Mouse (Mus musculus) left cerebral cortex, adult 11 months (tissue): ENCODE measurements at regions not wholly inside any gene's neighbourhood (a gene's known extent, or its start where the extent isn't known, plus 50 kb on each side); places are given as distances from the start of the nearest gene placed in this dataset.

Experiments
- DNase-seq: peaks from one replicate; pipeline ENCODE4 v3.0.0; 2022; ENCODE audit warnings: low spot score

DNA sequence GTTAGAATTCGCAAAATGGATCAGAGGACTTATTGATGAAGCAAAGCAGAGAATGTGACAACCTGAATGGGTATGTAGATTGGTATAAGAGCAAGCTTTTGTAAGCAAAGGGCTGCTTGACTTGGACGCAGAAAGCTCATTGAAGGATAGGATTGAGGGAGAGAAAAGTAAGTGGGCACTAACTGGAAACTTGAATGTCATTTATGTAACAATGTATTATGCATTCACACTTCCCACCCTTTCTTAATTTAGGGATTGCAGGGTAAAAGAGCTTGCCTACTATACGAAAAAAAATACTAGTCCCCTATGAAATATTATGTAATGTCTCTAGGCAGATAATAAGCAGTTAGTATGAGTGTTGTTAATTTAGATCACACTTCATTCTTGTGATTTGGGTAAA is 713.4 kb downstream of the Slitrk5 start:
- DNase-seq = peak; percentile 31
